Mouse (Mus musculus) liver, embryonic 16.5 days (tissue): ENCODE data around the gene Mapk9. TPM values are rescaled to one million over a fixed set of nuclear protein-coding genes. Genes with fewer than 3 reads are reported as not detected.

Experiments
- ATAC-seq: fragments of 200-750 bp; cut with Nextera tagmentation; 2 replicates; pipeline ENCODE4 v1.8.0; 2017; ENCODE audit warnings: low read depth, mild to moderate bottlenecking, moderate number of reproducible peaks, moderate library complexity
- H3K27ac ChIP-seq: fragments of 300-500 bp; sonication (generic); 2 replicates; pipeline ENCODE4 v1.5.1; 2014; ENCODE audit warnings: mild to moderate bottlenecking, low read length
- H3K27me3 ChIP-seq: fragments of 300-500 bp; sonication (generic); 2 replicates; pipeline ENCODE4 v1.6.1; 2014; ENCODE audit warnings: low read depth, low read length, mixed read lengths; ENCODE audit not compliant: control insufficient read depth, insufficient read depth
- H3K36me3 ChIP-seq: fragments of 300-500 bp; sonication (generic); 2 replicates; pipeline ENCODE4 v1.6.1; 2014; ENCODE audit warnings: mild to moderate bottlenecking; ENCODE audit not compliant: control insufficient read depth, insufficient read depth
- H3K4me1 ChIP-seq: fragments of 300-500 bp; sonication (generic); 2 replicates; pipeline ENCODE4 v1.6.1; 2014; ENCODE audit warnings: low read depth, low read length, mixed read lengths; ENCODE audit not compliant: control insufficient read depth
- H3K4me2 ChIP-seq: fragments of 300-500 bp; sonication (generic); 2 replicates; pipeline ENCODE4 v1.6.1; 2014; ENCODE audit warnings: low read depth, low read length, mixed read lengths
- H3K4me3 ChIP-seq: fragments of 300-500 bp; sonication (generic); 2 replicates; pipeline ENCODE4 v1.5.1; 2014; ENCODE audit warnings: low read depth, mild to moderate bottlenecking, low read length
- H3K9ac ChIP-seq: fragments of 300-500 bp; sonication (generic); 2 replicates; pipeline ENCODE4 v1.6.1; 2014; ENCODE audit warnings: low read depth, low read length
- H3K9me3 ChIP-seq: fragments of 300-500 bp; sonication (generic); replicated peaks from 2 replicates; pipeline ENCODE4 v1.6.1; 2016; ENCODE audit warnings: low read length; ENCODE audit not compliant: control insufficient read depth
- WGBS: fragments of 180-500 bp; shearing (Covaris S2); extraction: QIAGEN DNeasy Blood & Tissue Kit; methylation state at CpG from one replicate; pipeline ENCODE4 v1.1.7; 2014; ENCODE audit not compliant: insufficient replicate concordance; 5-methylcytosine and 5-hydroxymethylcytosine counted together
- polyA plus RNA-seq: library from polyadenylated mRNA; unstranded; fragments of >200 nt; fragmentation: Nextera tagmentation; extraction: Ambion mirVana; gene quantifications from 2 replicates; pipeline ENCODE4 v1.2.1, GENCODE M21; 2015

Mapk9 gene
- polyA plus RNA-seq, 1 experiment from 2014 or later = 15.1 TPM

- ATAC-seq = no peak
These were observed 13.6 kb upstream of the Mapk9 start for GRCm38 (mm10) chr11:49832962-49833361.

GRCm38 (mm10) chr11:49834248-49834647 lies 12.3 kb upstream of the Mapk9 start:
- Histone ChIP-seq H3K4me1 (peaks cover 3% of the 10 kb centered on the region; the same call in 1 of the 2 replicates), H3K27me3 (no peaks in the 10 kb centered on the region), H3K4me2 (no peak overlapping the region), H3K9ac (no peak overlapping the region), H3K9me3 (no peaks in the 10 kb centered on the region), H3K36me3 (no peaks in the 10 kb centered on the region), H3K27ac (no peak overlapping the region), H3K4me3 (no peak overlapping the region)
- 60% methylated on average over 6 of the region's 6 CpGs for WGBS
- no peak for ATAC-seq

More at GRCm38 (mm10) chr11:49832962-49833361, 13.6 kb upstream of the Mapk9 start:
- WGBS = 51% methylated on average over 5 of the region's 5 CpGs
- H3K27me3 ChIP-seq = no peaks in the 10 kb centered on the region
- H3K9ac ChIP-seq = no peak overlapping the region
- H3K4me1 ChIP-seq = peaks cover under 1% of the 10 kb centered on the region; the same call in 1 of the 2 replicates
- no peak overlapping the region for H3K4me2 ChIP-seq
- H3K4me3 ChIP-seq = no peak overlapping the region
- H3K9me3 ChIP-seq = no peaks in the 10 kb centered on the region
- no peaks in the 10 kb centered on the region for H3K36me3 ChIP-seq
- no peak overlapping the region for H3K27ac ChIP-seq

GRCm38 (mm10) chr11:49835257-49835956 lies 11.1 kb upstream of the Mapk9 start:
- ATAC-seq = no peak
- WGBS = 70% methylated on average over 11 of the region's 11 CpGs
- no peak overlapping the region for H3K4me3 ChIP-seq
- no peaks in the 10 kb centered on the region for H3K36me3 ChIP-seq
- no peaks in the 10 kb centered on the region for H3K9me3 ChIP-seq
- H3K4me1 ChIP-seq = peaks cover 3% of the 10 kb centered on the region; the same call in 1 of the 2 replicates
- H3K27ac ChIP-seq = no peak overlapping the region
- H3K4me2 ChIP-seq = no peak overlapping the region
- no peak overlapping the region for H3K9ac ChIP-seq
- no peaks in the 10 kb centered on the region for H3K27me3 ChIP-seq

- peaks cover 11% of the 10 kb centered on the region for H3K4me1 ChIP-seq
- 39% methylated on average over 13 of the region's 13 CpGs for WGBS
These were observed 8.7 kb upstream of the Mapk9 start for GRCm38 (mm10) chr11:49837717-49838407.

GRCm38 (mm10) chr11:49840666-49841065 lies 5.9 kb upstream of the Mapk9 start:
- no peak overlapping the region for H3K27ac ChIP-seq
- 52% methylated on average over 1 of the region's 1 CpGs for WGBS
- H3K4me2 ChIP-seq = no peak overlapping the region
- ATAC-seq = peak; percentile 53
- no peak overlapping the region for H3K9ac ChIP-seq
- H3K36me3 ChIP-seq = no peaks in the 10 kb centered on the region
- H3K4me1 ChIP-seq = peaks cover 12% of the 10 kb centered on the region
- no peak overlapping the region for H3K4me3 ChIP-seq
- H3K9me3 ChIP-seq = no peaks in the 10 kb centered on the region
- no peaks in the 10 kb centered on the region for H3K27me3 ChIP-seq

More at GRCm38 (mm10) chr11:49837717-49838407, 8.7 kb upstream of the Mapk9 start:
- Histone ChIP-seq H3K27ac (no peak overlapping the region), H3K4me3 (no peak overlapping the region), H3K9me3 (no peaks in the 10 kb centered on the region), H3K27me3 (no peaks in the 10 kb centered on the region), H3K9ac (no peak overlapping the region), H3K36me3 (no peaks in the 10 kb centered on the region), H3K4me2 (no peak overlapping the region)
- ATAC-seq = peak; percentile 64

GRCm38 (mm10) chr11:49841886-49842285 lies 4.7 kb upstream of the Mapk9 start:
- no peak overlapping the region for H3K27ac ChIP-seq
- no peak overlapping the region for H3K4me3 ChIP-seq
- no peak overlapping the region for H3K9ac ChIP-seq
- no peak for ATAC-seq
- H3K4me2 ChIP-seq = no peak overlapping the region
- H3K36me3 ChIP-seq = no peaks in the 10 kb centered on the region
- WGBS = 48% methylated on average over 1 of the region's 1 CpGs
- H3K9me3 ChIP-seq = no peaks in the 10 kb centered on the region
- H3K4me1 ChIP-seq = peaks cover 19% of the 10 kb centered on the region
- H3K27me3 ChIP-seq = no peaks in the 10 kb centered on the region

- no peaks in the 10 kb centered on the region for H3K27me3 ChIP-seq
- no peak for ATAC-seq
- H3K4me3 ChIP-seq = no peak overlapping the region
- H3K27ac ChIP-seq = no peak overlapping the region
- H3K4me1 ChIP-seq = peaks cover 24% of the 10 kb centered on the region
- no peaks in the 10 kb centered on the region for H3K9me3 ChIP-seq
- no peak overlapping the region for H3K9ac ChIP-seq
- WGBS = 17% methylated on average over 3 of the region's 3 CpGs
- no peak overlapping the region for H3K4me2 ChIP-seq
- no peaks in the 10 kb centered on the region for H3K36me3 ChIP-seq
These were observed 3.8 kb upstream of the Mapk9 start for GRCm38 (mm10) chr11:49842718-49843117.

GRCm38 (mm10) chr11:49844311-49844710 lies 2.2 kb upstream of the Mapk9 start:
- Histone ChIP-seq H3K4me1 (peaks cover 32% of the 10 kb centered on the region), H3K4me2 (no peak overlapping the region), H3K4me3 (no peak overlapping the region), H3K27ac (no peak overlapping the region), H3K9ac (no peak overlapping the region), H3K9me3 (no peaks in the 10 kb centered on the region), H3K27me3 (no peaks in the 10 kb centered on the region), H3K36me3 (no peaks in the 10 kb centered on the region)
- ATAC-seq = no peak
- 76% methylated on average over 10 of the region's 10 CpGs for WGBS

GRCm38 (mm10) chr11:49844969-49845368 lies 1.6 kb upstream of the Mapk9 start:
- no peak for ATAC-seq
- H3K4me2 ChIP-seq = no peak overlapping the region
- no peaks in the 10 kb centered on the region for H3K36me3 ChIP-seq
- 29% methylated on average over 3 of the region's 3 CpGs for WGBS
- no peak overlapping the region for H3K27ac ChIP-seq
- no peak overlapping the region for H3K4me3 ChIP-seq
- peaks cover 32% of the 10 kb centered on the region for H3K4me1 ChIP-seq
- H3K9ac ChIP-seq = no peak overlapping the region
- no peaks in the 10 kb centered on the region for H3K27me3 ChIP-seq
- H3K9me3 ChIP-seq = no peaks in the 10 kb centered on the region
